Mouse (Mus musculus) embryonic facial prominence, embryonic 14.5 days (tissue): ENCODE results near the gene Zfp937. TPM values are rescaled to one million over a fixed set of nuclear protein-coding genes. Genes with fewer than 3 reads are reported as not detected.
A peak's percentile ranks its signal among the peaks of the same experiment; 100 is the strongest.
"Not testable (repeated sequence)": the region's sequence is repeated elsewhere in the genome, so short reads cannot be mapped to it uniquely, and the experiment has no call there.

Source experiments
- ATAC-seq: fragments of 200-750 bp; cut with Nextera tagmentation; 2 replicates; pipeline ENCODE4 v1.8.0; 2017; ENCODE audit warnings: low read depth, moderate number of reproducible peaks, moderate TSS enrichment
- DNase-seq: peaks from one replicate; pipeline ENCODE4 v3.0.0-alpha.2; 2015; ENCODE audit warnings: low spot score
- H3K27ac ChIP-seq: fragments of 300-500 bp; sonication (generic); replicated peaks from 2 replicates; pipeline ENCODE4 v1.5.1; 2014; ENCODE audit warnings: low read depth, mild to moderate bottlenecking, low read length, moderate library complexity
- H3K27me3 ChIP-seq: fragments of 300-500 bp; sonication (generic); replicated peaks from 2 replicates; pipeline ENCODE4 v1.6.1; 2014; ENCODE audit warnings: low read length; ENCODE audit not compliant: control insufficient read depth, insufficient read depth
- H3K36me3 ChIP-seq: fragments of 300-500 bp; sonication (generic); 2 replicates; pipeline ENCODE4 v1.6.1; 2014; ENCODE audit warnings: low read length, mixed read lengths; ENCODE audit not compliant: control insufficient read depth, insufficient read depth
- H3K4me1 ChIP-seq: fragments of 300-500 bp; sonication (generic); 2 replicates; pipeline ENCODE4 v1.6.1; 2014; ENCODE audit warnings: antibody characterized with exemption, low read length; ENCODE audit not compliant: control insufficient read depth, insufficient read depth
- H3K4me2 ChIP-seq: fragments of 300-500 bp; sonication (generic); 2 replicates; pipeline ENCODE4 v1.6.1; 2014; ENCODE audit warnings: low read depth, mild to moderate bottlenecking, low read length, moderate library complexity, mixed read lengths
- H3K4me3 ChIP-seq: fragments of 300-500 bp; sonication (generic); 2 replicates; pipeline ENCODE4 v1.5.1; 2014; ENCODE audit warnings: low read depth, mild to moderate bottlenecking, low read length
- H3K9ac ChIP-seq: fragments of 300-500 bp; sonication (generic); 2 replicates; pipeline ENCODE4 v1.6.1; 2014; ENCODE audit warnings: low read depth, mild to moderate bottlenecking, low read length, moderate library complexity, mixed read lengths
- H3K9me3 ChIP-seq: fragments of 300-500 bp; sonication (generic); 2 replicates; pipeline ENCODE4 v1.6.1; 2016; ENCODE audit warnings: low read length; ENCODE audit not compliant: control insufficient read depth
- WGBS: fragments of 180-500 bp; shearing (Covaris S2); extraction: QIAGEN DNeasy Blood & Tissue Kit; methylation state at CpG from one replicate; pipeline ENCODE4 v1.1.7; 2014; 5-methylcytosine and 5-hydroxymethylcytosine counted together
- polyA plus RNA-seq: library from polyadenylated mRNA; unstranded; fragments of >200 nt; fragmentation: Nextera tagmentation; extraction: Ambion mirVana; gene quantifications from 2 replicates; pipeline ENCODE4 v1.2.1, GENCODE M21; 2014

The Zfp937 gene
- 7.3 and 7.7 TPM in 2 replicates for polyA plus RNA-seq

- ATAC-seq (peak; percentile 99), DNase-seq (peak; percentile 59)
- H3K4me1 ChIP-seq, H3K9me3 ChIP-seq, H3K36me3 ChIP-seq, H3K27me3 ChIP-seq: not testable (repeated sequence)
- Histone ChIP-seq H3K4me3 (peak within 1 kb of the TSS; percentile 39), H3K27ac (0 out of 2 replicates have a peak within 1 kb of the TSS, but pooled peaks have one; percentile 48), H3K4me2 (peak within 1 kb of the TSS; percentile 44), H3K9ac (peak within 1 kb of the TSS; percentile 57)
- WGBS, result 1% methylated on average over 12 of the region's 15 CpGs
These were observed at the start of gene Zfp937 for GRCm38 (mm10) chr2:150217600-150218362. Gene Zfp937 (plus strand): TSS chr2:150218073.

- ATAC-seq (no peak), DNase-seq (no peak)
- no peak overlapping the region for H3K27ac ChIP-seq
- 0 out of 2 replicates have a peak, but pooled peaks cover 8% of the 10 kb centered on the region for H3K9me3 ChIP-seq
- H3K4me3 ChIP-seq, result no peak overlapping the region
- no peaks in the 10 kb centered on the region for H3K27me3 ChIP-seq
- no peak overlapping the region for H3K4me2 ChIP-seq
- H3K9ac ChIP-seq, result no peak overlapping the region
- H3K4me1 ChIP-seq, result no peaks in the 10 kb centered on the region
- no peaks in the 10 kb centered on the region for H3K36me3 ChIP-seq
These were observed 44.0 kb upstream of the Zfp937 start for GRCm38 (mm10) chr2:150173833-150174232.

GRCm38 (mm10) chr2:150179579-150179978 lies 38.3 kb upstream of the Zfp937 start, which contains the start of gene Gm10770:
Gene Gm10770 (minus strand): TSS chr2:150179679.
- H3K9ac ChIP-seq, ATAC-seq, H3K4me2 ChIP-seq, H3K27me3 ChIP-seq, H3K4me3 ChIP-seq, H3K36me3 ChIP-seq, DNase-seq, H3K27ac ChIP-seq, H3K4me1 ChIP-seq: not testable (repeated sequence)
- 75% methylated on average over 4 of the region's 4 CpGs for WGBS
- 0 out of 2 replicates have a peak, but pooled peaks cover 10% of the 10 kb centered on the region for H3K9me3 ChIP-seq

GRCm38 (mm10) chr2:150181046-150181445 lies 36.8 kb upstream of the Zfp937 start:
- not testable (repeated sequence) for DNase-seq, H3K4me3 ChIP-seq, H3K4me2 ChIP-seq, H3K9ac ChIP-seq, H3K27me3 ChIP-seq, H3K36me3 ChIP-seq, H3K27ac ChIP-seq, ATAC-seq, H3K4me1 ChIP-seq
- H3K9me3 ChIP-seq, result 0 out of 2 replicates have a peak, but pooled peaks cover 10% of the 10 kb centered on the region

GRCm38 (mm10) chr2:150181570-150181999 lies 36.3 kb upstream of the Zfp937 start, which contains the start of gene Gm14139:
Gene Gm14139 (plus strand): TSS chr2:150181755.
- not testable (repeated sequence) for H3K4me3 ChIP-seq, H3K4me2 ChIP-seq, H3K27me3 ChIP-seq, H3K27ac ChIP-seq, ATAC-seq, H3K9ac ChIP-seq, DNase-seq, H3K4me1 ChIP-seq, H3K36me3 ChIP-seq
- 0 out of 2 replicates have a peak, but pooled peaks cover 10% of the 10 kb centered on the region for H3K9me3 ChIP-seq
- WGBS, result 70% methylated on average over 7 of the region's 7 CpGs

GRCm38 (mm10) chr2:150218363-150218725 lies 471 bp downstream of the Zfp937 start:
- H3K9me3 ChIP-seq, H3K36me3 ChIP-seq, H3K4me1 ChIP-seq, ATAC-seq, DNase-seq, H3K27me3 ChIP-seq: not testable (repeated sequence)
- Histone ChIP-seq H3K27ac (0 out of 2 replicates have a peak overlapping the region, but pooled peaks have one; percentile 48), H3K4me2 (peak overlapping the region; percentile 44), H3K4me3 (peak overlapping the region; percentile 39), H3K9ac (peak overlapping the region; percentile 57)
- 11% methylated on average over 3 of the region's 4 CpGs for WGBS

GRCm38 (mm10) chr2:150223263-150223662 lies 5.4 kb downstream of the Zfp937 start:
- not testable (repeated sequence) for H3K4me1 ChIP-seq, DNase-seq, H3K27me3 ChIP-seq, H3K36me3 ChIP-seq, H3K9ac ChIP-seq, H3K4me2 ChIP-seq, ATAC-seq, H3K4me3 ChIP-seq, H3K27ac ChIP-seq, H3K9me3 ChIP-seq

GRCm38 (mm10) chr2:150243211-150243610 lies 25.3 kb downstream of the Zfp937 start:
- WGBS, result 86% methylated on average over 2 of the region's 2 CpGs
- Histone ChIP-seq H3K4me2 (no peak overlapping the region), H3K9me3 (peaks cover 43% of the 10 kb centered on the region), H3K27me3 (no peaks in the 10 kb centered on the region), H3K4me1 (no peaks in the 10 kb centered on the region), H3K4me3 (no peak overlapping the region), H3K9ac (no peak overlapping the region), H3K27ac (no peak overlapping the region), H3K36me3 (peaks cover 9% of the 10 kb centered on the region)
- DNase-seq, result no peak
- ATAC-seq, result no peak

GRCm38 (mm10) chr2:150255491-150255890 lies 37.6 kb downstream of the Zfp937 start, which contains the start of gene Gm21994:
Gene Gm21994 (minus strand): TSS chr2:150255591.
- H3K9me3 ChIP-seq, H3K4me3 ChIP-seq, H3K36me3 ChIP-seq, ATAC-seq, H3K27me3 ChIP-seq, H3K4me1 ChIP-seq, H3K9ac ChIP-seq, H3K27ac ChIP-seq, H3K4me2 ChIP-seq, DNase-seq: not testable (repeated sequence)
- 57% methylated on average over 2 of the region's 2 CpGs for WGBS
